Mouse (Mus musculus): ENCODE measurements around the gene Disp3. TPM values are rescaled to one million over a fixed set of nuclear protein-coding genes. Genes with fewer than 3 reads are reported as not detected.

Disp3 gene
- polyA plus RNA-seq (2015; fragmentation: Nextera tagmentation; extraction: Ambion mirVana): 13.0 and 15.6 TPM in 2 replicates

- Histone ChIP-seq H3K4me1 (peaks cover 75% of the 10 kb centered on the region), H3K27me3 (replicated peaks) (no peaks in the 10 kb centered on the region), H3K27ac (replicated peaks) (peak within 1 kb of the TSS; percentile 85), H3K9ac (replicated peaks) (peak within 1 kb of the TSS; percentile 86), H3K4me3 (replicated peaks) (peak within 1 kb of the TSS; percentile 71), H3K9me3 (replicated peaks) (no peaks in the 10 kb centered on the region), H3K4me2 (peak within 1 kb of the TSS; percentile 69), H3K36me3 (no peaks in the 10 kb centered on the region)
- 0% methylated on average over 42 of the region's 54 CpGs for WGBS
- peak; percentile 66 for ATAC-seq (ENCODE audit: low FRiP score)
Observed at GRCm38 (mm10) chr4:148287476-148288054, at the start of gene Disp3. Gene Disp3 (minus strand): TSS chr4:148287965.

- Histone ChIP-seq H3K4me2 (no peak overlapping the region), H3K4me3 (replicated peaks) (no peak overlapping the region), H3K4me1 (peaks cover 36% of the 10 kb centered on the region), H3K27ac (replicated peaks) (no peak overlapping the region), H3K36me3 (no peaks in the 10 kb centered on the region), H3K27me3 (replicated peaks) (no peaks in the 10 kb centered on the region), H3K9me3 (replicated peaks) (no peaks in the 10 kb centered on the region), H3K9ac (replicated peaks) (no peak overlapping the region)
- 73% methylated on average over 2 of the region's 2 CpGs for WGBS
- ATAC-seq (ENCODE audit: low FRiP score): no peak
Observed at GRCm38 (mm10) chr4:148330269-148330668, 42.5 kb upstream of the Disp3 start.

DNA sequence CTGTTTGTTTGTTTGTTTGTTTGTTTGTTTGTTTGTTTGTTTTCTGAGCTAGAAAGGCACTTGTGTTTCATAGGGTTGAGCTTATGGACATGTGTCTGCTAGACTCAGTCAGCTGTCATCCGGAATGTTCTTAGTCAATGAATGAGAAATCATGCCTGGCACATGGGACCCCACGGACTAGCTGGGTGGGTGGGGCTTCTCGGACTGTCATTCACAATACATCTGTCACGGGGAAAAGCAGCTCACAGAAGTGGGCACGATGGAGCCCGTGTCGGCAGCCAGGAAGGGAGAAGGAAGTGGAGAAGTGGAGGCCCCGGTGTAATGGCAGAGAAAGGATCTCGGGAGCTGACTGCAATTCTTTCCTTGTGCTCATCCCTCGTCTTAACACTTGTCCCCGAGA is 41.7 kb upstream of the Disp3 start:
- Histone ChIP-seq H3K4me1 (peaks cover 41% of the 10 kb centered on the region), H3K4me2 (no peak overlapping the region), H3K27me3 (replicated peaks) (no peaks in the 10 kb centered on the region), H3K4me3 (replicated peaks) (no peak overlapping the region), H3K9ac (replicated peaks) (no peak overlapping the region), H3K36me3 (no peaks in the 10 kb centered on the region), H3K9me3 (replicated peaks) (no peaks in the 10 kb centered on the region), H3K27ac (replicated peaks) (no peak overlapping the region)
- WGBS: 32% methylated on average over 11 of the region's 11 CpGs
- no peak for ATAC-seq (ENCODE audit: low FRiP score)

DNA sequence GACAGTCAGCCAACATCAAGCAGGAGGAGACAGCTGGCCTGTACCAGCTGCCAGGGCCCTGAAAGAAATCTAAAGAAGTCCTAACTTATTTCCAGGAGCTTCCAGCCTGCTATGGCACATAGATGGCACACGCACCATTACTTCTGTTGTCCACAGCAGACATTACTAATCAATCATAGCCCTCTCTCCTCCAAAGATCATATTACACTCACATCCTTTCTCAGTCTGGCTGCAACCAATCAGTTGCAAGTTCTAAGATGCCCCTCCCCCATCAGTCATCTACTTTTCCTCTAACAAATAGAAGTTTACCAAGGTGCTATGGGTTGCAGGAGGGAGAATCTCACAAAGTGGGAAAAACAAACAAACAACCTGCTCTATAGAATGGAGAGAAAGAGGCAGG is 40.5 kb upstream of the Disp3 start:
- no peak for ATAC-seq (ENCODE audit: low FRiP score)
- H3K4me2 ChIP-seq: no peak overlapping the region
- no peaks in the 10 kb centered on the region for H3K27me3 ChIP-seq (replicated peaks)
- no peak overlapping the region for H3K9ac ChIP-seq (replicated peaks)
- H3K9me3 ChIP-seq (replicated peaks): no peaks in the 10 kb centered on the region
- H3K36me3 ChIP-seq: no peaks in the 10 kb centered on the region
- H3K4me3 ChIP-seq (replicated peaks): no peak overlapping the region
- peak overlapping the region; percentile 75; the same call in 1 of the 2 replicates for H3K27ac ChIP-seq (replicated peaks)
- WGBS: 85% methylated on average over 1 of the region's 1 CpGs
- H3K4me1 ChIP-seq: peaks cover 43% of the 10 kb centered on the region

DNA sequence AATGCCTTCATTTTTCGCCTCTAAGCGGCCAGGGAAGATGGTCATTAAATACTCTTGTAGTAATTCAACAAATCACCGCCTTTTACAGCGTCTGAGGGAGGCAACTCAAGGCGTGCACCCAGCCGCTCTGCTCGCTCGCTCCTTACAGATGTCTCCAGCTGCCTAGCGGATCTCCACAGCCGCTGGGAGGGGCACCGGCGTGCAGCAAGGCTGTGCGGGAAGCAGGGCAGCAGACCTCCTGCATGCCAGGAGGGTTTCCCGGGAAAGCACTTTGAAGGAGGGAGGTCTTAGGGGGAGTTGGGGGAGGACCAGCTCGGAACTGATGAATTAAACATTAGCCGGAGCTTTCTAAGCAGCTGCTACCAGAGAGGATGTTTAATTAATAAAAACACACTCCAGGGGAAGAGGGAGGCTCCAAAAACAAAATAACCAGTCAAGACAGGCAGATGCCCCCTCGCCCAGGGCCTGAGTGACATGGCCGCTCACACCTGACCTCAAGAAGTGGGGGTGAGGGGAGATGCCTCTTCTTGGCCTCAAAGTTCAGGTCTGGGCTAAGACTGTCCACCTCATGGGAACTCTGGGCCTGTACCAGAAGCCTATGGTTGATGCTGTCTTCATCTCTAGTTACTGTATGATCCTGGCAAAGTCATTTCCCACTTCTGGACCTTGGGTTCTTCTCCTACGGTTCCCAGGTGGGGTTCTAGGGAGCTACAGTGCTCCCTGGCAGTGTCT is 39.7 kb upstream of the Disp3 start:
- peak overlapping the region; percentile 75 for H3K27ac ChIP-seq (replicated peaks)
- 6% methylated on average over 19 of the region's 19 CpGs for WGBS
- peaks cover 49% of the 10 kb centered on the region for H3K4me1 ChIP-seq
- H3K36me3 ChIP-seq: no peaks in the 10 kb centered on the region
- H3K4me3 ChIP-seq (replicated peaks): peak overlapping the region; percentile 14; the same call in 1 of the 2 replicates
- H3K9ac ChIP-seq (replicated peaks): peak overlapping the region; percentile 21; the same call in 1 of the 2 replicates
- no peaks in the 10 kb centered on the region for H3K9me3 ChIP-seq (replicated peaks)
- ATAC-seq (ENCODE audit: low FRiP score): peak; percentile 67
- H3K4me2 ChIP-seq: peak overlapping the region; percentile 51
- H3K27me3 ChIP-seq (replicated peaks): no peaks in the 10 kb centered on the region

DNA sequence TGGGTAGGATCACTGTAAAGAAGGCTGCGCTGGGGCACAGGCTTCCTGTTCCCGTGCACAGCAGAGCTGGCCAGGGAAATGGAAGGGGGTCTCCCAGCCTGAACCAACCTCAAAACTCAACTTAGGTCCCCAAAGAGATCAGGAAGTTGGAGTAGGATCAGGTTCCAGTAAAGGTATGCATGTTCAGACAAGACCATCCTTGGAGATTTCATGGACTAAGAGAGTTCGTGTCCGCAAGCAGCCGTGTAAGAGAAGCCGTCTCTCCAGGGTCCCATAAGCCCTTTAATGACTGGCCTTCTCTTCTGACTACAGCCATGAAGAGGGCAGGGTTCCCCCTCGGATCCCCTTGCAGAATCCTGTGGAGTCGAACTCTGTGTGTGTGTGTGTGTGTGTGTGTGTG is 39.0 kb upstream of the Disp3 start:
- Histone ChIP-seq H3K4me1 (peaks cover 56% of the 10 kb centered on the region), H3K9me3 (replicated peaks) (no peaks in the 10 kb centered on the region), H3K4me3 (replicated peaks) (no peak overlapping the region), H3K27ac (replicated peaks) (peak overlapping the region; percentile 75; the same call in 1 of the 2 replicates), H3K4me2 (peak overlapping the region; percentile 51; the same call in 1 of the 2 replicates), H3K9ac (replicated peaks) (no peak overlapping the region), H3K36me3 (no peaks in the 10 kb centered on the region), H3K27me3 (replicated peaks) (no peaks in the 10 kb centered on the region)
- WGBS: 21% methylated on average over 8 of the region's 8 CpGs
- ATAC-seq (ENCODE audit: low FRiP score): peak; percentile 21; the same call in 1 of the 2 replicates

- WGBS: 94% methylated on average over 3 of the region's 3 CpGs
- no peak overlapping the region for H3K9ac ChIP-seq (replicated peaks)
- no peak overlapping the region for H3K4me2 ChIP-seq
- no peaks in the 10 kb centered on the region for H3K9me3 ChIP-seq (replicated peaks)
- no peaks in the 10 kb centered on the region for H3K27me3 ChIP-seq (replicated peaks)
- H3K4me1 ChIP-seq: peaks cover 63% of the 10 kb centered on the region
- no peak overlapping the region for H3K27ac ChIP-seq (replicated peaks)
- H3K4me3 ChIP-seq (replicated peaks): no peak overlapping the region
- H3K36me3 ChIP-seq: no peaks in the 10 kb centered on the region
- no peak for ATAC-seq (ENCODE audit: low FRiP score)
Observed at GRCm38 (mm10) chr4:148325951-148326350, 38.2 kb upstream of the Disp3 start.

GRCm38 (mm10) chr4:148325057-148325456 is 37.3 kb upstream of the Disp3 start:
- H3K9me3 ChIP-seq (replicated peaks): no peaks in the 10 kb centered on the region
- H3K27me3 ChIP-seq (replicated peaks): no peaks in the 10 kb centered on the region
- no peaks in the 10 kb centered on the region for H3K36me3 ChIP-seq
- no peak overlapping the region for H3K9ac ChIP-seq (replicated peaks)
- no peak overlapping the region for H3K4me3 ChIP-seq (replicated peaks)
- no peak overlapping the region for H3K27ac ChIP-seq (replicated peaks)
- H3K4me2 ChIP-seq: no peak overlapping the region
- no peak for ATAC-seq (ENCODE audit: low FRiP score)
- H3K4me1 ChIP-seq: peaks cover 60% of the 10 kb centered on the region
- WGBS: 17% methylated on average over 2 of the region's 2 CpGs

DNA sequence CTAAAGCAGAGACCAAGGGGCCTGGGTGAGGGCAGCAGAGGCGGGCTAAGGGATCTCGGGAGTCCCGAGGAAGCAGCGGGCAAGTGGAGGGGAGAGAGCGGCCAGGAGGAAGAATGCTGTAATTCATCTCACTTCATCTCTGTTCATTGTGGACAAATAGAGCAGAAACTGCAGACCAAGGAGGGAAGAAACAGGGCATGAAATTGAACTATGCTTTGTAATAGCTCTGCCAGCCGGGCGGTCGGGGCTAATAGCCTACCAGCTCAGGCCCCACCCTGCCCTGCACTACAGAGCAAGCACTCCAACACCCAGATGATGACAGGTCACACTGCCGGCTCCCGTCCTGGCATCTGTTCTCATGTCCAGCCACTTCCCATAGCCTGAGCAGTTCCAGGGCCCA is 34.4 kb upstream of the Disp3 start:
- Histone ChIP-seq H3K36me3 (no peaks in the 10 kb centered on the region), H3K27me3 (replicated peaks) (no peaks in the 10 kb centered on the region), H3K4me3 (replicated peaks) (no peak overlapping the region), H3K9ac (replicated peaks) (no peak overlapping the region), H3K4me2 (no peak overlapping the region), H3K27ac (replicated peaks) (peak overlapping the region; percentile 51; the same call in 1 of the 2 replicates), H3K4me1 (peaks cover 65% of the 10 kb centered on the region), H3K9me3 (replicated peaks) (no peaks in the 10 kb centered on the region)
- 10% methylated on average over 10 of the region's 10 CpGs for WGBS
- ATAC-seq (ENCODE audit: low FRiP score): 0 out of 2 replicates have a peak, but pooled peaks have one; percentile 6

GRCm38 (mm10) chr4:148319366-148319765 is 31.6 kb upstream of the Disp3 start:
- no peak overlapping the region for H3K9ac ChIP-seq (replicated peaks)
- no peak overlapping the region for H3K27ac ChIP-seq (replicated peaks)
- ATAC-seq (ENCODE audit: low FRiP score): no peak
- no peak overlapping the region for H3K4me3 ChIP-seq (replicated peaks)
- peaks cover 55% of the 10 kb centered on the region for H3K4me1 ChIP-seq
- H3K9me3 ChIP-seq (replicated peaks): no peaks in the 10 kb centered on the region
- 31% methylated on average over 12 of the region's 12 CpGs for WGBS
- no peaks in the 10 kb centered on the region for H3K36me3 ChIP-seq
- H3K4me2 ChIP-seq: no peak overlapping the region
- no peaks in the 10 kb centered on the region for H3K27me3 ChIP-seq (replicated peaks)

DNA sequence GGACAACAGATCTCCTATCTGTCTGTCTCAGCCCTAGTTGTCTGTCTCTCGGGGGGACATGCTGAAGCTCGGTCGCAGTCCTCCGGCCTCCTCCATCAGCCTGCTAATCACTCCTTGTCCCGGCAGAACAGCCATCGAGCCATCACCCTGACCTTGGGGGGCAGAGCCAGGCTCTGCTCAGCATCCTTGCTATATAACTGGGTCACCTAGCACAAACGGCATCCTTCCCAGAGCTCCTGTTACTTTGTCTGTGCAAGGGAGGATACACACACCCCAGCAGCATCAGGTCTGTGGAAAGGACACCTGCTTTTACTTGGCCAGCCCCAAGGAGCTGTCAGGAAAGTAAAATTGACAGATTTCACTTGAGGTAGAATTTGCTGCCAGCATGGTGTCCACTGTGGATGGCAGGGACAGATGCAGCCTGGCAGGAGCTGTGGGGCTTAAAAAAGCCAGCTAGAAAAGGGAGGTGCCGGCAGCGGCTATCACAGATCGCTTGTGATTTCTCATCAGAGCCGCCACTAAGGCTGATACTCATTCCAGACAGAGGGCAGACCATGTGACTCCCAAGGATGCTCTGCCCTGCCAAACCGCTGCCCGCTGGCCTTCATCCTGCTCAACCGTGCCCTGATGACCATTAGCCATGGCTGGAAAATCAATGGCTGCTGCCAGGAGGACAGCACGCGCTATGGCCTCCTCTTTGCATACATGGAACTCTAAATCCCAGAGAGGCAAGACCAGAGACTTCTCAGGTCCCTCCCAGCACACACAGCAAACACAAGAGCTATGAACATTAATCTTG is 27.8 kb upstream of the Disp3 start:
- WGBS: 71% methylated on average over 16 of the region's 16 CpGs
- no peaks in the 10 kb centered on the region for H3K36me3 ChIP-seq
- H3K4me1 ChIP-seq: peaks cover 52% of the 10 kb centered on the region
- no peak overlapping the region for H3K9ac ChIP-seq (replicated peaks)
- H3K9me3 ChIP-seq (replicated peaks): no peaks in the 10 kb centered on the region
- ATAC-seq (ENCODE audit: low FRiP score): no peak
- H3K27me3 ChIP-seq (replicated peaks): no peaks in the 10 kb centered on the region
- H3K4me2 ChIP-seq: no peak overlapping the region
- H3K4me3 ChIP-seq (replicated peaks): no peak overlapping the region
- no peak overlapping the region for H3K27ac ChIP-seq (replicated peaks)
